Mouse (Mus musculus): ENCODE measurements around the gene Ager.

DNA sequence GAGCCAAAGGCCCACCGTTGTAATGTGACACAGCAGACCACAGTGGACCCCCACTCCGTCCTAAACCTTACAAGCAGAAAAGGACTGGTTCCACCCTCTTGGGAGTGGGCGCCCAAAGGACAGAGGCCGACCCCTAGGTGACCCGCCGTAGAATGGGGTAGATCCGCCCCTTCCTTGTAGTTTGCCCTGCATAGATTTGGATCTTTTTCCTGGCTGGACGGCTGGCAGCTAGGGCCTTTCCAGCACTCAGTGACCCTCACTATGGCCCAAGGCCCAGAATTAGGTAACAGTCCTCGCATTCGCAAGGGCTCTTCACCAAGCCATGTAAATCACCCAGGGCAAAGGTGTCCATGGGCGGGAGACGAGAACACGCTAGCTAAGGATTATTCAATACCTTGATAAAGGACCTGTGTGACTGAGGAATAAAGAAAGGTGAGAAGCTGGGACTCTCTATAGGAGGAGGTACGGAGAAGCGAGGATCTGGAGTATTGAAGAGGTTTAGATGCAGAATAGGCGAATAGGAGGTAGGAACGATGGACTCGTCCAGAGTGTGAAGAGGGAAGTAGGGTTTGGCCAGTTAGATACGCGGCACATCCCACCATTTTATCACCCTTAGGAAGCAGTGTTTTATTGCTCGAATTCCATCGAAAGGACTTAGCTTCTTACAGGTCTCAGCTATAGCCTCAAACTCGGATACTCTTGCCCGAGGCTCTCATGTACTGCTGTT lies 7.0 kb downstream of the Ager start:
- TF ChIP-seq CTCF (IDR thresholded peaks at IDR 0.05; ENCODE audit: extremely low read depth, insufficient read depth, insufficient read length, insufficient replicate concordance) (no peak), POLR2A (IDR thresholded peaks at IDR 0.05; ENCODE audit: low read depth, low read length) (no peak)
